In the genomic region with DNA sequence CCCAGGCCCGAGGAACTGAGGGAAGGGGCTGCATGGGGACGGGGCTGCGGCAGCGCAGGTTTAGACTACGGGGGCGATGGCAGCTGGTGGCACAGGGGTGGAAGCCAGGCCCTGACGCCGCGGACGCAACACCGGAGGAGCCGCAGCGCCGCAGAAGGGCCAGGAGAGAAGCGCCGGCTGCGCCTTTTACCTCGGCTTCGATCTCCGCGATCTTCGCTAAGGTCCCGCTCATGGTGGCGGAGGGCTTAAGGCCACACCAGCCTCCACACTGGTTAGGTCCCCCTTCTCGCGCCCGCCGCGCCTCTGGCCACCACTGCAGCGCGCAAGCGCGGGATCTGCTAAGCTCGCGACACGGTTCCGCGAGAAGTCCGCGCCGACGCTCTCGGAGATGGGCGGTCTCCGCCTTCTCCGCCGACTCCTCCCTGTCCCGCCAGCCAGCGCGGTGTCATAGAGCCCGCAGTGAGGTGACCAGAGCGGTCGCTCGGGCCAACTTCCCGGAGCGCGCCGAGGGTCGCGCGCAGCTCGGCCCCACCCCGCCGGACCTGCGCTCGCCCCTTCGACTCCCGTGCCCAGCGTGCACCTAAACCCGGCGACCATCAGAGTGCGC, we compare ENCODE assay signal across 7 mouse cellular contexts. TPM values are rescaled to one million over a fixed set of nuclear protein-coding genes. Genes with fewer than 3 reads are reported as not detected.
A peak's percentile ranks its signal among the peaks of the same experiment; 100 is the strongest.
DNase-seq lines count a peak whose midpoint lies in the region; ATAC-seq lines count a peak whose summit lies in the region.

A gene (minus strand): TSS at position 337 of the 607 bp plus-strand sequence.

- intact Hi-C loops in left cerebral cortex, postnatal 36 days (cut with DNase I): loop anchor here (1.0 kb wide), 1 partner anchor 23 kb away; no protein-coding TSS in a partner anchor

- H3K27me3 ChIP-seq in intestine, embryonic 16.5 days (replicated peaks; ENCODE audit: control insufficient read depth, insufficient read depth, low read length): no peaks in the 10 kb centered on the region
- no peaks in the 10 kb centered on the region for H3K27me3 ChIP-seq in midbrain, embryonic 11.5 days (ENCODE audit: control insufficient read depth, insufficient read depth, low read length)

- WGBS in intestine, embryonic 16.5 days: under 1% methylated on average over 72 of the region's 72 CpGs
- under 1% methylated on average over 65 of the region's 72 CpGs for WGBS in midbrain, embryonic 11.5 days

- peak within 1 kb of the TSS; percentile 79 for H3K4me2 ChIP-seq in intestine, embryonic 16.5 days (ENCODE audit: low read depth, low read length)
- H3K4me2 ChIP-seq in midbrain, embryonic 11.5 days: peak within 1 kb of the TSS; percentile 81

- DNase-seq in adrenal gland, adult 8-10 months: peak; percentile 91
- peak; percentile 95 for DNase-seq in embryo, embryonic 9.5 days (ENCODE audit: extremely low spot score)
- DNase-seq in gastrocnemius, postnatal 4 days (ENCODE audit: low spot score in 2 of 2): peak; percentile 89 to 97
- peak; percentile 93 for DNase-seq in left cerebral cortex, postnatal 36 days (ENCODE audit: low spot score in 2 of 2)
- DNase-seq in midbrain, embryonic 11.5 days (ENCODE audit: low spot score, missing footprints): peak; percentile 99
- peak; percentile 96 for DNase-seq in skeletal muscle tissue, adult 2 months (ENCODE audit: low read depth, low spot score)

- peak within 1 kb of the TSS; percentile 98 for H3K4me3 ChIP-seq in intestine, embryonic 16.5 days (ENCODE audit: low read length)
- peak within 1 kb of the TSS; percentile 69 for H3K4me3 ChIP-seq in midbrain, embryonic 11.5 days (ENCODE audit: low read depth, low read length)

- peaks cover 4% of the 10 kb centered on the region for H3K36me3 ChIP-seq in intestine, embryonic 16.5 days (ENCODE audit: control insufficient read depth, insufficient read depth, low read length)
- peaks cover 10% of the 10 kb centered on the region for H3K36me3 ChIP-seq in midbrain, embryonic 11.5 days (ENCODE audit: control insufficient read depth, insufficient read depth, low read length)

- peak; percentile 99 for ATAC-seq in intestine, embryonic 16.5 days
- ATAC-seq in midbrain, embryonic 11.5 days (ENCODE audit: low FRiP score): peak; percentile 99

- peaks cover 10% of the 10 kb centered on the region for H3K4me1 ChIP-seq in intestine, embryonic 16.5 days (ENCODE audit: control insufficient read depth, insufficient read depth, low read length)
- H3K4me1 ChIP-seq in midbrain, embryonic 11.5 days (ENCODE audit: control insufficient read depth, insufficient read depth, low read length): peaks cover 14% of the 10 kb centered on the region

- no peaks in the 10 kb centered on the region for H3K9me3 ChIP-seq in intestine, embryonic 16.5 days (ENCODE audit: control insufficient read depth, low read length)
- H3K9me3 ChIP-seq in midbrain, embryonic 11.5 days (ENCODE audit: control insufficient read depth, low read length): no peaks in the 10 kb centered on the region

- peak within 1 kb of the TSS; percentile 99 for H3K9ac ChIP-seq in intestine, embryonic 16.5 days (ENCODE audit: low read depth, low read length)
- peak within 1 kb of the TSS; percentile 95 for H3K9ac ChIP-seq in midbrain, embryonic 11.5 days (ENCODE audit: low read length)

- peak within 1 kb of the TSS; percentile 93 for H3K27ac ChIP-seq in intestine, embryonic 16.5 days (ENCODE audit: low read length)
- peak within 1 kb of the TSS; percentile 92 for H3K27ac ChIP-seq in midbrain, embryonic 11.5 days (ENCODE audit: low read depth, low read length)

RNA-seq across cellular contexts. Expression of the gene that starts here (rescaled TPM):
- total RNA-seq in adrenal gland, adult 8-10 months (2022): 100 to 1,000 TPM; 104 to 111 (median 110) TPM
- total RNA-seq in gastrocnemius, postnatal 4 days (2021): 10 to 100 TPM; 63.9 to 64.1 TPM
- 179 and 194 TPM in 2 replicates for polyA plus RNA-seq in intestine, embryonic 16.5 days (2015; fragmentation: Nextera tagmentation; extraction: Ambion mirVana)
- 10 to 100 TPM; 86.5 to 91.1 TPM for total RNA-seq in left cerebral cortex, postnatal 36 days (2021)
- polyA plus RNA-seq in midbrain, embryonic 11.5 days (2014; fragmentation: Nextera tagmentation; extraction: Ambion mirVana): 327 and 332 TPM in 2 replicates

Comparison
In these comparisons a context has a peak if more than half of its experiments do, and no peak if none do; other contexts are left out.
1. Peak in every context shown above with its lines: DNase-seq, ATAC-seq, H3K4me3 ChIP-seq and H3K27ac ChIP-seq.